Mouse (Mus musculus) thymus, adult 2 months (tissue): ENCODE measurements at regions not wholly inside any gene's neighbourhood (a gene's known extent, or its start where the extent isn't known, plus 50 kb on each side); places are given as distances from the start of the nearest gene placed in this dataset.

ENCODE experiments used
- CTCF ChIP-seq: fragments of 200-500 bp; IDR thresholded peaks from 2 replicates; pipeline ENCODE4 v1.5.1; 2012; ENCODE audit warnings: mild to moderate bottlenecking, control low read depth, low read length, moderate library complexity, borderline replicate concordance; ENCODE audit not compliant: control insufficient read depth, poor library complexity, insufficient read depth; ENCODE audit errors: extremely low read depth
- POLR2A ChIP-seq: fragments of 200-500 bp; IDR thresholded peaks from 2 replicates; pipeline ENCODE4 v1.6.1; 2012; ENCODE audit warnings: mild to moderate bottlenecking, low read length, control low read depth, moderate library complexity; ENCODE audit not compliant: control insufficient read depth, poor library complexity, insufficient read depth; ENCODE audit errors: extremely low read depth

DNA sequence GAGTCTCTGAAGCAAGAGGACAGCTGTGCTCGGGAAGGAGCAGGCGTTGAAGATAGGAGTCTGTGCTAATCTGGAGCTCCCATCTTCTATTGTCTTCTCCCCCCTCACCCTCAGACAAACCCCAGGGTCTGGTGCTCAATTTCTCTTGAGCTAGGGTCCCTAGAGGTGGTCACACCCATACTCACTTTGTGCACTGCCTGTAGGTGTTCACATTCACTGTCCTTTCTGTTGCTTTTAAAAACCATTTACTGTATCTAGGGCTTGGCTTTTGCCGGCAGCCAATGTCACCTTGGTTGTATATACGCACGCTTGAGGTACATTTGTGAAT is 319.6 kb upstream of the Jarid2 start:
- TF ChIP-seq CTCF (no peak), POLR2A (no peak)
